Mouse (Mus musculus) CH12.LX (cell line): ENCODE data around the gene Dkkl1. TPM values are rescaled to one million over a fixed set of nuclear protein-coding genes. Genes with fewer than 3 reads are reported as not detected.
A peak's percentile ranks its signal among the peaks of the same experiment; 100 is the strongest.

Experiments used
- DNase-seq: peaks from one replicate; pipeline ENCODE4 v3.0.0-alpha.2; 2013; ENCODE audit errors: extremely low read depth
- H3K27ac ChIP-seq: 2 replicates; pipeline ENCODE4 v1.5.1; 2012; ENCODE audit warnings: low read depth, mild to moderate bottlenecking, control low read depth, moderate library complexity; ENCODE audit not compliant: insufficient read depth
- H3K27me3 ChIP-seq: replicated peaks from 2 replicates; pipeline ENCODE3; 2012; ENCODE audit warnings: inconsistent platforms
- H3K36me3 ChIP-seq, 2 experiments: replicated peaks in 1 of 2; 2 replicates each; pipeline versions ENCODE3 to v1.6.1; 2012; ENCODE audit warnings: inconsistent platforms in 1 of 2, low read length in 1 of 2, mild to moderate bottlenecking in 1 of 2, mixed read lengths in 1 of 2, moderate library complexity in 1 of 2; ENCODE audit not compliant: control insufficient read depth in 1 of 2, insufficient read depth in 1 of 2
- H3K4me1 ChIP-seq, 2 experiments: 2 replicates each; pipeline ENCODE4 v1.6.1; 2012; ENCODE audit warnings: inconsistent platforms in 1 of 2, moderate library complexity in 1 of 2; ENCODE audit not compliant: insufficient read depth in 2 of 2, control insufficient read depth in 1 of 2
- H3K4me2 ChIP-seq: 2 replicates; pipeline ENCODE4 v1.6.1; 2012; ENCODE audit warnings: low read depth, mild to moderate bottlenecking, control low read depth; ENCODE audit not compliant: poor library complexity, insufficient read depth, severe bottlenecking
- H3K4me3 ChIP-seq, 3 experiments: fragments of 150-350 bp in 1 of 3; sonication (generic) in 1 of 3; replicated peaks in 1 of 3; 2 replicates each; pipeline versions ENCODE3 to v1.5.1; 2011 to 2012; ENCODE audit warnings: low read depth in 2 of 3, low read length in 2 of 3, mild to moderate bottlenecking in 2 of 3, moderate library complexity in 2 of 3, control low read depth in 1 of 3, improper control_type of control experiment in 1 of 3, inconsistent platforms in 1 of 3, mixed read lengths in 1 of 3; ENCODE audit not compliant: poor library complexity in 1 of 3
- H3K79me2 ChIP-seq: replicated peaks from 2 replicates; pipeline ENCODE4 v1.6.1; 2012; ENCODE audit warnings: mild to moderate bottlenecking, moderate library complexity; ENCODE audit not compliant: control insufficient read depth, poor library complexity, insufficient read depth, severe bottlenecking; ENCODE audit errors: extremely low read depth
- H3K9ac ChIP-seq: 2 replicates; pipeline ENCODE4 v1.6.1; 2012; ENCODE audit warnings: low read depth, mild to moderate bottlenecking, control low read depth, moderate library complexity; ENCODE audit not compliant: insufficient read depth
- H3K9me3 ChIP-seq: replicated peaks from 2 replicates; pipeline ENCODE3; 2012; ENCODE audit warnings: low read length, inconsistent platforms, mixed read lengths
- BHLHE40 ChIP-seq: IDR thresholded peaks from 2 replicates; pipeline ENCODE4 v1.6.1; 2011; ENCODE audit warnings: mild to moderate bottlenecking, low read depth, low read length, improper control_type of control experiment
- CHD1 ChIP-seq: IDR thresholded peaks from 2 replicates; pipeline ENCODE4 v1.6.1; 2012; ENCODE audit warnings: low read depth, low read length, improper control_type of control experiment, inconsistent platforms
- CHD2 ChIP-seq: IDR thresholded peaks from 2 replicates; pipeline ENCODE4 v1.6.1; 2011; ENCODE audit warnings: low read length, improper control_type of control experiment
- CTCF ChIP-seq, 2 experiments: IDR thresholded peaks in 1 of 2; conservative IDR thresholded peaks in 1 of 2; 2 replicates each; pipeline ENCODE4 v1.5.1; 2011 to 2012; ENCODE audit warnings: low read depth in 2 of 2, low read length in 2 of 2, improper control_type of control experiment in 1 of 2, inconsistent platforms in 1 of 2, mild to moderate bottlenecking in 1 of 2, moderate library complexity in 1 of 2
- E2F4 ChIP-seq: IDR thresholded peaks from 2 replicates; pipeline ENCODE4 v1.6.1; 2011; ENCODE audit warnings: low read depth, low read length, improper control_type of control experiment; ENCODE audit not compliant: insufficient replicate concordance
- ELF1 ChIP-seq: IDR thresholded peaks from 2 replicates; pipeline ENCODE4 v1.6.1; 2014; ENCODE audit warnings: low read depth, mild to moderate bottlenecking, inconsistent platforms, low read length, improper control_type of control experiment
- EP300 ChIP-seq: IDR thresholded peaks from 2 replicates; pipeline ENCODE4 v1.6.1; 2011; ENCODE audit warnings: low read length, improper control_type of control experiment
- ETS1 ChIP-seq: conservative IDR thresholded peaks from 2 replicates; pipeline ENCODE4 v1.6.1; 2012; ENCODE audit warnings: low read depth, mild to moderate bottlenecking, inconsistent platforms, low read length, improper control_type of control experiment, moderate library complexity
- GABPA ChIP-seq: IDR thresholded peaks from 2 replicates; pipeline ENCODE4 v1.6.1; 2012; ENCODE audit warnings: low read depth, low read length, improper control_type of control experiment, inconsistent platforms; ENCODE audit not compliant: insufficient replicate concordance
- HCFC1 ChIP-seq: IDR thresholded peaks from 2 replicates; pipeline ENCODE4 v1.6.1; 2012; ENCODE audit warnings: low read depth, mild to moderate bottlenecking, inconsistent platforms, low read length, improper control_type of control experiment
- IRF4 ChIP-seq: IDR thresholded peaks from 2 replicates; pipeline ENCODE4 v1.6.1; 2014; ENCODE audit warnings: low read depth, mild to moderate bottlenecking, inconsistent platforms, low read length, improper control_type of control experiment
- JUN ChIP-seq: IDR thresholded peaks from 2 replicates; pipeline ENCODE4 v1.6.1; 2011; ENCODE audit warnings: low read depth, mild to moderate bottlenecking, low read length, improper control_type of control experiment, moderate library complexity; ENCODE audit not compliant: insufficient read depth
- JUND ChIP-seq: conservative IDR thresholded peaks from 2 replicates; pipeline ENCODE4 v1.6.1; 2011; ENCODE audit warnings: low read depth, low read length, improper control_type of control experiment
- KAT2A ChIP-seq: IDR thresholded peaks from 2 replicates; pipeline ENCODE4 v1.6.1; 2012; ENCODE audit warnings: low read length, improper control_type of control experiment, inconsistent platforms; ENCODE audit not compliant: insufficient replicate concordance
- MAFK ChIP-seq: IDR thresholded peaks from 2 replicates; pipeline ENCODE4 v1.6.1; 2011; ENCODE audit warnings: low read length, improper control_type of control experiment; ENCODE audit not compliant: insufficient replicate concordance
- MAX ChIP-seq: IDR thresholded peaks from 2 replicates; pipeline ENCODE4 v1.6.1; 2011; ENCODE audit warnings: low read length, improper control_type of control experiment
- MAZ ChIP-seq: IDR thresholded peaks from 2 replicates; pipeline ENCODE4 v1.6.1; 2012; ENCODE audit warnings: low read depth, mild to moderate bottlenecking, inconsistent platforms, low read length, improper control_type of control experiment, moderate library complexity
- MEF2A ChIP-seq: IDR thresholded peaks from 2 replicates; pipeline ENCODE4 v1.6.1; 2014; ENCODE audit warnings: low read depth, mild to moderate bottlenecking, inconsistent platforms, low read length, improper control_type of control experiment, borderline replicate concordance
- MXI1 ChIP-seq: IDR thresholded peaks from 2 replicates; pipeline ENCODE4 v1.6.1; 2011; ENCODE audit warnings: mild to moderate bottlenecking, low read depth, low read length, improper control_type of control experiment
- MYC ChIP-seq: IDR thresholded peaks from 2 replicates; pipeline ENCODE4 v1.6.1; 2011; ENCODE audit warnings: low read depth, mild to moderate bottlenecking, improper control_type of control experiment, low read length
- NELFE ChIP-seq: IDR thresholded peaks from 2 replicates; pipeline ENCODE4 v1.6.1; 2011; ENCODE audit warnings: low read depth, low read length, improper control_type of control experiment
- NRF1 ChIP-seq: IDR thresholded peaks from 2 replicates; pipeline ENCODE4 v1.6.1; 2014; ENCODE audit warnings: low read depth, mild to moderate bottlenecking, inconsistent platforms, low read length, improper control_type of control experiment, moderate library complexity
- PAX5 ChIP-seq: IDR thresholded peaks from 2 replicates; pipeline ENCODE4 v1.6.1; 2012; ENCODE audit warnings: low read length, inconsistent platforms, mixed read lengths
- POLR2A ChIP-seq: IDR thresholded peaks from 2 replicates; pipeline ENCODE4 v1.6.1; 2011; ENCODE audit warnings: low read depth, mild to moderate bottlenecking, improper control_type of control experiment, low read length
- POLR2AphosphoS2 ChIP-seq: IDR thresholded peaks from 2 replicates; pipeline ENCODE4 v1.6.1; 2011; ENCODE audit warnings: low read depth, low read length, improper control_type of control experiment
- RAD21 ChIP-seq: IDR thresholded peaks from 2 replicates; pipeline ENCODE4 v1.6.1; 2011; ENCODE audit warnings: low read depth, mild to moderate bottlenecking, low read length, improper control_type of control experiment, moderate library complexity
- RCOR1 ChIP-seq: conservative IDR thresholded peaks from 2 replicates; pipeline ENCODE4 v1.6.1; 2012; ENCODE audit warnings: low read depth, mild to moderate bottlenecking, inconsistent platforms, low read length, improper control_type of control experiment
- SIN3A ChIP-seq: IDR thresholded peaks from 2 replicates; pipeline ENCODE4 v1.6.1; 2012; ENCODE audit warnings: low read length, improper control_type of control experiment, inconsistent platforms
- SMC3 ChIP-seq: IDR thresholded peaks from 2 replicates; pipeline ENCODE4 v1.6.1; 2011; ENCODE audit warnings: low read depth, low read length, improper control_type of control experiment
- TBP ChIP-seq: conservative IDR thresholded peaks from 2 replicates; pipeline ENCODE4 v1.6.1; 2011; ENCODE audit warnings: low read depth, low read length, improper control_type of control experiment
- TCF12 ChIP-seq: IDR thresholded peaks from 2 replicates; pipeline ENCODE4 v1.6.1; 2014; ENCODE audit warnings: low read depth, mild to moderate bottlenecking, inconsistent platforms, low read length, improper control_type of control experiment
- UBTF ChIP-seq: IDR thresholded peaks from 2 replicates; pipeline ENCODE4 v1.6.1; 2012; ENCODE audit warnings: low read depth, mild to moderate bottlenecking, inconsistent platforms, low read length, improper control_type of control experiment, moderate library complexity
- USF1 ChIP-seq: IDR thresholded peaks from 2 replicates; pipeline ENCODE4 v1.6.1; 2014; ENCODE audit warnings: low read depth, mild to moderate bottlenecking, inconsistent platforms, low read length, improper control_type of control experiment
- USF2 ChIP-seq: conservative IDR thresholded peaks from 2 replicates; pipeline ENCODE4 v1.6.1; 2011; ENCODE audit warnings: low read depth, low read length, improper control_type of control experiment
- ZC3H11A ChIP-seq: IDR thresholded peaks from 2 replicates; pipeline ENCODE4 v1.6.1; 2012; ENCODE audit warnings: low read depth, mild to moderate bottlenecking, inconsistent platforms, low read length, improper control_type of control experiment
- ZKSCAN1 ChIP-seq: IDR thresholded peaks from 2 replicates; pipeline ENCODE4 v1.6.1; 2012; ENCODE audit warnings: low read depth, inconsistent platforms, low read length, improper control_type of control experiment, borderline replicate concordance
- ZMIZ1 ChIP-seq: IDR thresholded peaks from 2 replicates; pipeline ENCODE4 v1.6.1; 2012; ENCODE audit warnings: low read depth, mild to moderate bottlenecking, inconsistent platforms, low read length, improper control_type of control experiment
- ZNF384 ChIP-seq: IDR thresholded peaks from 2 replicates; pipeline ENCODE4 v1.6.1; 2012; ENCODE audit warnings: low read depth, low read length, improper control_type of control experiment, inconsistent platforms
- dilution Hi-C: fragments of 300-500 bp; cut with MboI; formaldehyde crosslinking; loops from 2 replicates; pipeline ENCODE4 v1.14.3; 2020; ENCODE audit warnings: low sequenced_read_pairs; ENCODE audit not compliant: extremely low pct_unique_long_range_greater_than_20kb, extremely low pct_ligation_motif_present
- in situ Hi-C: fragments of 300-500 bp; cut with MboI; formaldehyde crosslinking; loops from 3 replicates; pipeline ENCODE4 v1.14.3; 2019; ENCODE audit warnings: low sequenced_read_pairs, low pct_ligation_motif_present, low pct_unique_long_range_greater_than_20kb, mixed read lengths
- polyA plus RNA-seq: library from polyadenylated mRNA; unstranded; fragments of >175 nt; gene quantifications from 2 replicates; pipeline ENCODE4 v1.2.1, GENCODE M21; 2012; ENCODE audit warnings: low read depth; ENCODE audit not compliant: insufficient read length
- total RNA-seq, 2 experiments: library from RNA; depleted of rRNA; stranded (reverse); fragments of 300-350 nt in 1 of 2; fragments of >200 nt in 1 of 2; gene quantifications; 2 replicates each; pipeline ENCODE4 v1.2.3; 2012 to 2014

The Dkkl1 gene
- total and polyA plus RNA-seq, 3 experiments: 0.24 to 1.6 (median 0.44) TPM

DNA sequence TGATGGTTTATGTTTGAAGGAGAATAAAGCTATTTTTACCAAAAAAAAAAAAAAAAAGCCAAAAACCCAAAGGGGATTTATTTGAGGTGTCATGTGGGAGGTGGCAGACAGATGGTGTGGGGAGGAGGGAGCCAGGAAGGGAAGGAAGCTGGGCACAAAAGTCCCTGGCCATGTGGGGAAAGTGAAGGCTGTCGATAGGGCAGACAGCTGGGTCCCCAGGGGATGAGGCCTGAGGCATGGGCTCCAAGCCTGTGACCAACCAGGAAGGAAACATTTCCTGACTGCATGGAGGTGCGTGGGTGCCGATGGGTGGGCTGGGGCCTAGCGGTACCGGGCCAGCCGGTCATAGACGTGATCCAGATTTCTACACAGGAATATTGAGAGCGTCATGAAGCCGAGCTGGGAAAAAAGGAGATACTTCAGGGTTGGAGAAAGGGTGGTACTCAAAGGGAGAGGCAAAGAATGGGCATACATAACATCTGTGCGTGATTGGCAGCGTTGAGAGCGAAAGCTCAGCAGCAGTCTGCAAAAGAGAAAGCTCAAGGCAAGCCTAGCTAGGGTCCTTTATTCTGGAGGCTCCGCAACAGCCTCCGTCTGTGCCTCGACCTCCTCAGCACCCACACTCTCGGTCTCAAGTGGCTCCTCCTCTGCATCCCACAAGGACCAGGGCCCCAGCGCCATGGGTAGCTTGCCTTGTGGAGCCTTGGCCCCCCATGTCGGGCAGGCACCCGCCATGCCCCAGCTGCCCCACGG lies 21.8 kb upstream of the Dkkl1 start:
- peak overlapping the region; percentile 39 for H3K27ac ChIP-seq
- no peak overlapping the region for H3K4me2 ChIP-seq
- peaks cover 24 to 63% of the 10 kb centered on the region in 2 experiments for H3K4me1 ChIP-seq
- no peaks in the 10 kb centered on the region for H3K9me3 ChIP-seq
- peaks cover 2% of the 10 kb centered on the region; the same call in 1 of the 2 replicates for H3K79me2 ChIP-seq
- no peaks in the 10 kb centered on the region for H3K27me3 ChIP-seq
- H3K9ac ChIP-seq: no peak overlapping the region
- peak; percentile 81 for DNase-seq
- TF ChIP-seq CHD2 (no peak), SIN3A (peak; percentile 61; the same call in 1 of the 2 replicates), TBP (no peak), MEF2A (no peak), TCF12 (peak; percentile 50; the same call in 1 of the 2 replicates), UBTF (no peak), POLR2A (no peak; the same call in 1 of the 2 replicates), MAZ (no peak), SMC3 (no peak), CTCF (conservative IDR thresholded peaks at IDR 0.05 in 1 of 2, IDR thresholded peaks at IDR 0.05 in 1 of 2; ENCODE audit: low read depth in 2 of 2, low read length in 2 of 2) (no peak), MAX (peak; percentile 68), BHLHE40 (no peak), ZC3H11A (no peak), ZKSCAN1 (no peak), JUND (no peak), IRF4 (no peak), E2F4 (no peak), POLR2AphosphoS2 (no peak), MAFK (no peak), ZNF384 (peak; percentile 91), ETS1 (peak; percentile 45), MXI1 (0 out of 2 replicates have a peak, but pooled peaks have one; percentile 34), KAT2A (0 out of 2 replicates have a peak, but pooled peaks have one; percentile 32), ZMIZ1 (no peak), NELFE (no peak), EP300 (peak; percentile 52; the same call in 1 of the 2 replicates), NRF1 (no peak), ELF1 (peak; percentile 46; the same call in 1 of the 2 replicates), PAX5 (no peak), GABPA (no peak), HCFC1 (no peak), USF2 (no peak), RAD21 (no peak), MYC (peak; percentile 63; the same call in 1 of the 2 replicates), JUN (no peak), RCOR1 (no peak), CHD1 (no peak), USF1 (no peak)
- TF ChIP-seq, all 38 proteins: peak for 10
- in situ Hi-C loops (no loop called here), dilution Hi-C loops (no loop called here)
- H3K36me3 ChIP-seq: peaks cover 35 to 62% of the 10 kb centered on the region in 2 experiments
- peak overlapping the region in 1 of 3 experiments; percentile 57 for H3K4me3 ChIP-seq
